9 mouse cellular contexts compared by ENCODE assay signal in the genomic region with DNA sequence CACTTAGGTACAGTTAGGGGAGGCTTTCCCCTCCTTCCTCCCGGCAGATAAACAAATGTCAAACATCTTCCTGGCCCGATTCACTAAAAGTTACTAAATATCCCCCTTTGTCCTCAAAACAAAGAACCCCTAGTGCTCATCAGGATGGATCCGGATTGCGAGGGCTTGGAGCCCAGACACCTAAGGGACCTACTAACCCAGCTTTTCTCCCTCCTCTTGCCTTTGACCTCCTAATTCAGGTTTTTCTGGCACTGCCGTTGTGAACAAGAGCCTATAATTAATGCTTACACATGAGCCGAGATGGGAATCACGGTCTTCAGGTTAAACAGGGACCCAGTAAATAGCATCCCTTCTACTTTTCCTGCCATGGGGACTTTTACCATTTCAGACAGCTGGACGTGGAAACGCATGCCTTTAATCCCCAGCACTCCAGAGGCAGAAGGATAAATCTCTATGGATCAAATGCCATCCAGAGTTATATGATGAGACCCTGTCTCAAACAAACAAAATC. TPM values are rescaled to one million over a fixed set of nuclear protein-coding genes. Genes with fewer than 3 reads are reported as not detected.
DNase-seq lines count a peak whose midpoint lies in the region; ATAC-seq lines count a peak whose summit lies in the region.
"Had no signal": no experiment of that assay in that cellular context is flagged by ENCODE, and none has a peak within 500 bp of the region (broad histone marks: within the 10 kb centered on the region; RNA-seq: fewer than 3 reads in every experiment).

No protein-coding gene starts in this region.

- H3K36me3 ChIP-seq in liver, embryonic 12.5 days, result no peaks in the 10 kb centered on the region
- H3K36me3 ChIP-seq in liver, embryonic 11.5 days (ENCODE audit: control insufficient read depth, insufficient read depth, low read length), result no peaks in the 10 kb centered on the region
- H3K36me3 ChIP-seq in embryonic facial prominence, embryonic 12.5 days, result no peaks in the 10 kb centered on the region
- H3K36me3 ChIP-seq in hindbrain, embryonic 15.5 days, result no peaks in the 10 kb centered on the region
- H3K36me3 ChIP-seq in neural tube, embryonic 15.5 days, result no peaks in the 10 kb centered on the region

- 0 out of 2 replicates have a peak, but pooled peaks cover 3% of the 10 kb centered on the region for H3K27me3 ChIP-seq in liver, embryonic 12.5 days (replicated peaks)
- H3K27me3 ChIP-seq in liver, embryonic 11.5 days (replicated peaks; ENCODE audit: control insufficient read depth, insufficient read depth, low read length), result no peaks in the 10 kb centered on the region
- H3K27me3 ChIP-seq in embryonic facial prominence, embryonic 12.5 days, result no peaks in the 10 kb centered on the region
- no peaks in the 10 kb centered on the region for H3K27me3 ChIP-seq in hindbrain, embryonic 15.5 days
- H3K27me3 ChIP-seq in neural tube, embryonic 15.5 days (replicated peaks), result no peaks in the 10 kb centered on the region

- 58% methylated on average over 9 of the region's 9 CpGs for WGBS in liver, embryonic 12.5 days (ENCODE audit: insufficient replicate concordance)
- WGBS in liver, embryonic 11.5 days, result 52% methylated on average over 9 of the region's 9 CpGs
- WGBS in embryonic facial prominence, embryonic 12.5 days, result 12% methylated on average over 9 of the region's 9 CpGs
- 6% methylated on average over 9 of the region's 9 CpGs for WGBS in hindbrain, embryonic 15.5 days
- WGBS in neural tube, embryonic 15.5 days, result 6% methylated on average over 9 of the region's 9 CpGs

- H3K4me1 ChIP-seq in liver, embryonic 12.5 days, result peaks cover 27% of the 10 kb centered on the region
- peaks cover 18% of the 10 kb centered on the region for H3K4me1 ChIP-seq in liver, embryonic 11.5 days (replicated peaks; ENCODE audit: control insufficient read depth, insufficient read depth, low read length)
- peaks cover 45% of the 10 kb centered on the region for H3K4me1 ChIP-seq in embryonic facial prominence, embryonic 12.5 days
- peaks cover 74% of the 10 kb centered on the region for H3K4me1 ChIP-seq in hindbrain, embryonic 15.5 days (replicated peaks)
- H3K4me1 ChIP-seq in neural tube, embryonic 15.5 days, result peaks cover 80% of the 10 kb centered on the region

- H3K4me2 ChIP-seq in liver, embryonic 12.5 days, result peak overlapping the region; percentile 82; the same call in 1 of the 2 replicates
- H3K4me2 ChIP-seq in liver, embryonic 11.5 days, result no peak overlapping the region
- H3K4me2 ChIP-seq in embryonic facial prominence, embryonic 12.5 days (replicated peaks), result peak overlapping the region; percentile 64
- peak overlapping the region; percentile 81 for H3K4me2 ChIP-seq in hindbrain, embryonic 15.5 days
- H3K4me2 ChIP-seq in neural tube, embryonic 15.5 days, result peak overlapping the region; percentile 85

- no peaks in the 10 kb centered on the region for H3K9me3 ChIP-seq in liver, embryonic 12.5 days (replicated peaks)
- H3K9me3 ChIP-seq in liver, embryonic 11.5 days (ENCODE audit: control insufficient read depth, low read length), result no peaks in the 10 kb centered on the region
- no peaks in the 10 kb centered on the region for H3K9me3 ChIP-seq in embryonic facial prominence, embryonic 12.5 days
- no peaks in the 10 kb centered on the region for H3K9me3 ChIP-seq in hindbrain, embryonic 15.5 days
- H3K9me3 ChIP-seq in neural tube, embryonic 15.5 days (replicated peaks), result no peaks in the 10 kb centered on the region

- no peak overlapping the region for H3K27ac ChIP-seq in liver, embryonic 12.5 days
- H3K27ac ChIP-seq in liver, embryonic 11.5 days (ENCODE audit: low read depth, low read length), result no peak overlapping the region
- peak overlapping the region; percentile 95 for H3K27ac ChIP-seq in embryonic facial prominence, embryonic 12.5 days
- H3K27ac ChIP-seq in hindbrain, embryonic 15.5 days (replicated peaks), result peak overlapping the region; percentile 96
- H3K27ac ChIP-seq in neural tube, embryonic 15.5 days (replicated peaks), result peak overlapping the region; percentile 98

- DNase-seq in liver, embryonic 11.5 days (ENCODE audit: low spot score), result no peak
- no peak for DNase-seq in cerebellum, postnatal 10 days
- no peak for DNase-seq in right cerebral cortex, postnatal 36 days (ENCODE audit: low spot score in 2 of 2)
- no peak for DNase-seq in spleen, postnatal 36 days (ENCODE audit: low spot score in 2 of 2)

- no peak for ATAC-seq in liver, embryonic 12.5 days
- no peak for ATAC-seq in liver, embryonic 11.5 days (replicated peaks; ENCODE audit: low FRiP score)
- ATAC-seq in embryonic facial prominence, embryonic 12.5 days (ENCODE audit: insufficient number of reproducible peaks, insufficient read depth, low FRiP score, low TSS enrichment), result no peak
- no peak for ATAC-seq in hindbrain, embryonic 15.5 days (ENCODE audit: low FRiP score, low read depth)
- ATAC-seq in neural tube, embryonic 15.5 days (ENCODE audit: low FRiP score), result no peak

- H3K9ac ChIP-seq in liver, embryonic 12.5 days, result no peak overlapping the region
- H3K9ac ChIP-seq in liver, embryonic 11.5 days (ENCODE audit: low read depth, low read length), result no peak overlapping the region; the same call in 1 of the 2 replicates
- H3K9ac ChIP-seq in embryonic facial prominence, embryonic 12.5 days, result peak overlapping the region; percentile 21; the same call in 1 of the 2 replicates
- H3K9ac ChIP-seq in hindbrain, embryonic 15.5 days, result peak overlapping the region; percentile 64
- peak overlapping the region; percentile 78 for H3K9ac ChIP-seq in neural tube, embryonic 15.5 days (replicated peaks)

- H3K4me3 ChIP-seq in liver, embryonic 12.5 days, result no peak overlapping the region
- no peak overlapping the region for H3K4me3 ChIP-seq in liver, embryonic 11.5 days (ENCODE audit: low read depth, low read length)
- H3K4me3 ChIP-seq in embryonic facial prominence, embryonic 12.5 days, result no peak overlapping the region
- H3K4me3 ChIP-seq in hindbrain, embryonic 15.5 days, result peak overlapping the region; percentile 38
- H3K4me3 ChIP-seq in neural tube, embryonic 15.5 days (replicated peaks), result peak overlapping the region; percentile 42

RNA-seq across cellular contexts. Expression of a gene that starts 38.1 kb away (rescaled TPM):
- polyA plus RNA-seq in liver, embryonic 12.5 days (2016; fragmentation: Nextera tagmentation; extraction: Ambion mirVana), result 180 and 181 TPM in 2 replicates
- 419 and 432 TPM in 2 replicates for polyA plus RNA-seq in liver, embryonic 11.5 days (2014; fragmentation: Nextera tagmentation; extraction: Ambion mirVana)
- 2,353 and 2,615 TPM in 2 replicates for polyA plus RNA-seq in embryonic facial prominence, embryonic 12.5 days (2016; fragmentation: Nextera tagmentation; extraction: Ambion mirVana)
- 14,750 and 15,534 TPM in 2 replicates for polyA plus RNA-seq in hindbrain, embryonic 15.5 days (2015; fragmentation: Nextera tagmentation; extraction: Ambion mirVana)
- polyA plus RNA-seq in neural tube, embryonic 15.5 days (2015; fragmentation: Nextera tagmentation; extraction: Ambion mirVana), result 10,639 and 13,509 TPM in 2 replicates

RNA-seq across cellular contexts. Expression of a gene that starts 38.1 kb away (rescaled TPM):
- polyA plus RNA-seq in liver, embryonic 12.5 days (2016; fragmentation: Nextera tagmentation; extraction: Ambion mirVana), result 242 and 244 TPM in 2 replicates
- polyA plus RNA-seq in liver, embryonic 11.5 days (2014; fragmentation: Nextera tagmentation; extraction: Ambion mirVana), result 202 and 214 TPM in 2 replicates
- polyA plus RNA-seq in embryonic facial prominence, embryonic 12.5 days (2016; fragmentation: Nextera tagmentation; extraction: Ambion mirVana), result 98.8 and 103 TPM in 2 replicates
- polyA plus RNA-seq in hindbrain, embryonic 15.5 days (2015; fragmentation: Nextera tagmentation; extraction: Ambion mirVana), result 22.5 and 25.3 TPM in 2 replicates
- 12.4 and 52.6 TPM in 2 replicates for polyA plus RNA-seq in neural tube, embryonic 15.5 days (2015; fragmentation: Nextera tagmentation; extraction: Ambion mirVana)

RNA-seq across cellular contexts. Expression of a gene that starts 38.2 kb away (rescaled TPM):
- polyA plus RNA-seq in liver, embryonic 12.5 days (2016; fragmentation: Nextera tagmentation; extraction: Ambion mirVana), result not detected in 2 replicates
- not detected in 2 replicates for polyA plus RNA-seq in liver, embryonic 11.5 days (2014; fragmentation: Nextera tagmentation; extraction: Ambion mirVana)
- not detected in 2 replicates for polyA plus RNA-seq in embryonic facial prominence, embryonic 12.5 days (2016; fragmentation: Nextera tagmentation; extraction: Ambion mirVana)
- polyA plus RNA-seq in hindbrain, embryonic 15.5 days (2015; fragmentation: Nextera tagmentation; extraction: Ambion mirVana), result not detected in 2 replicates
- polyA plus RNA-seq in neural tube, embryonic 15.5 days (2015; fragmentation: Nextera tagmentation; extraction: Ambion mirVana), result not detected in 2 replicates
- polyA plus RNA-seq: kidney, adult 2 months had no signal

RNA-seq across cellular contexts. Expression of a gene that starts 57.2 kb away (rescaled TPM):
- polyA plus RNA-seq in liver, embryonic 12.5 days (2016; fragmentation: Nextera tagmentation; extraction: Ambion mirVana), result 1,333 and 1,388 TPM in 2 replicates
- 1,854 and 2,015 TPM in 2 replicates for polyA plus RNA-seq in liver, embryonic 11.5 days (2014; fragmentation: Nextera tagmentation; extraction: Ambion mirVana)
- 1,598 and 1,609 TPM in 2 replicates for polyA plus RNA-seq in embryonic facial prominence, embryonic 12.5 days (2016; fragmentation: Nextera tagmentation; extraction: Ambion mirVana)
- 1,411 and 1,419 TPM in 2 replicates for polyA plus RNA-seq in hindbrain, embryonic 15.5 days (2015; fragmentation: Nextera tagmentation; extraction: Ambion mirVana)
- 1,446 and 1,534 TPM in 2 replicates for polyA plus RNA-seq in neural tube, embryonic 15.5 days (2015; fragmentation: Nextera tagmentation; extraction: Ambion mirVana)

Comparison
In these comparisons a context has a peak if more than half of its experiments do, and no peak if none do; other contexts are left out.
1. H3K27ac ChIP-seq: peak in embryonic facial prominence, embryonic 12.5 days (single experiment), hindbrain, embryonic 15.5 days (single experiment) and neural tube, embryonic 15.5 days (single experiment); none in liver, embryonic 12.5 days (single experiment) and liver, embryonic 11.5 days (single experiment).
2. H3K4me3 ChIP-seq: peak in hindbrain, embryonic 15.5 days (single experiment) and neural tube, embryonic 15.5 days (single experiment); none in liver, embryonic 12.5 days (single experiment), liver, embryonic 11.5 days (single experiment) and embryonic facial prominence, embryonic 12.5 days (single experiment).
3. H3K9ac ChIP-seq: peak in embryonic facial prominence, embryonic 12.5 days (single experiment), hindbrain, embryonic 15.5 days (single experiment) and neural tube, embryonic 15.5 days (single experiment); none in liver, embryonic 12.5 days (single experiment) and liver, embryonic 11.5 days (single experiment).